Mouse (Mus musculus) gastrocnemius, postnatal 25 days (tissue): ENCODE measurements around the gene Gm7735. TPM values are rescaled to one million over a fixed set of nuclear protein-coding genes. Genes with fewer than 3 reads are reported as not detected.
"Not testable (repeated sequence)": the region's sequence is repeated elsewhere in the genome, so short reads cannot be mapped to it uniquely, and the experiment has no call there.

Source experiments
- DNase-seq: peaks from one replicate; pipeline ENCODE4 v3.0.0; 2022
- long read RNA-seq, 2 experiments: library from polyadenylated mRNA; stranded (forward); transcript quantifications; one replicate each; pipeline ENCODE4 v2.0.0; 2021
- total RNA-seq, 2 experiments: library from RNA; stranded (reverse); gene quantifications; 1 replicate in 1 of 2; 2 replicates in 1 of 2; pipeline ENCODE4 v1.2.3; 2021

The Gm7735 gene
- not detected for total RNA-seq
- long read RNA-seq, experiment 1: 0 reads
- long read RNA-seq, experiment 2: 0 reads

DNA sequence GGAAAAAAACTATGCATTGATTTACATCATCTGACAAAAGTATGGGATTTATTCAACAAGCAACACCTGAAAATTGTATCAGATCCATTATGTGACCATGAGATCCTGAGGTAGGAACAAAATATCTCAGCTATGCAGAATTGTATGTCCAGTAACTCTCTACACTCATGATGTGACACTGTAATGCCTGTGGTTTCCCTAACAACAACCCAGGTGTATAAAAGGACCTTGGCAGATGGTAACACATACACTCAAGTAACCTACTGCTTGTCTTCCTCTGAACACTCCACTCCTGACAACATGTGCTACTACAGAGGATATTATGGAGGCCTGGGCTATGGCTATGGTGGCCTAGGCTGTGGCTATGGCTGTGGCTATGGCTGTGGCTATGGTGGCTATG, at the start of gene Gm7735:
TSS of gene Gm7735 (plus strand) at position 301 of the 400 bp plus-strand sequence.
- DNase-seq: not testable (repeated sequence)

DNA sequence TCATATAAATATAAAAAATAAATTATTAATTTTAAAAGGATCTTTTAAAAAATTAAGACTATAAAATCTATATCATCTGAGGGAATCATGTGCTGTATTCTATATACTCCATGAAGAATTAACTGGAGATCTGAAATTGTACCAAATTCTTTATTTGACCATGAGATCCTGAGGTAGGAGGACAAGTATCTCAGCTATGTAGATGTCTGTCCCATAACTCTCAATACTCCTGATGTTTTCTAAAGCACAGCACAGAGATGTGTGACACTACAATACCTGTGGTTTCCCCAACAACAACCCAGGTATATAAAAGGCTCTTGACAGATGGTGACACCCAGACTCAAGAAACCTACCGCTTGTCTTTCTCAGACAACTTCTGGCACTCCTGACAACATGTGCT, 28.7 kb upstream of the Gm7735 start, which contains the start of gene Gm6358:
TSS of gene Gm6358 (plus strand) at position 301 of the 400 bp plus-strand sequence.
- DNase-seq: no peak

DNA sequence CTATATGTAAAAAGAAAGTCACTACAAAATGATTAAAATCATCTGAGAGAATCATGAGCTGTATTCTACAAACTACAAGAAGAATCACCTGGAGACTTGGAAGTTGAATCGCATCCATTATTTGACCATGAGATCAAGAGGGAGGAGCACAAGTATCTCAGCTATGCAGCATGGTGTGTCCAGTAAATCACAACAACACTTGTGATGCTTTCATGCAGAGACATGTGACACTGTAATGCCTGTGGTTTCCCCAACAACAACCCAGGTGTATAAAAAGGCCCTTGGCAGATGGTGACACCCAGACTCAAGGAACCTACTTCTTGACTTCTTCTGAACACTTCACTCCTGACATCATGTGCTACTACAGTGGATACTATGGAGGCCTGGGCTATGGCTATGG, 18.5 kb upstream of the Gm7735 start, which contains the start of gene Gm10061:
TSS of gene Gm10061 (plus strand) at position 301 of the 400 bp plus-strand sequence.
- no peak for DNase-seq

DNA sequence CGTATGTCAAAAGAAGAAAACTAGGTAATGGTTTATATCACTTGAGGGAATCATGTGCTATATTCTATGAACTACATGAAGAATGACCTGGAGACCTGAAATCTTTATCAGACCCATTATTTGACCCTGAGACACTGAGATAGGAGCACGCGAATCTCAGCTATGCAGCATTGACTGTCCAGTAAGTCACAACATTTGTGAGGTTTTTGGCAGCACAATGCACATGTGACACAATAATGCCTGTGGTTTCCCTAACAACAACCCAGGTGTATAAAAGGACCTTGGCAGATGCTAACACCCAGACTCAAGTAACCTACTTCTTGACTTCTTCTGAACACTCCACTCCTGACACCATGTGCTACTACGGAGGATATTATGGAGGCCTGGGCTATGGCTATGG, 11.6 kb upstream of the Gm7735 start, which contains the start of gene Gm9789:
TSS of gene Gm9789 (plus strand) at position 301 of the 400 bp plus-strand sequence.
- no peak for DNase-seq

DNA sequence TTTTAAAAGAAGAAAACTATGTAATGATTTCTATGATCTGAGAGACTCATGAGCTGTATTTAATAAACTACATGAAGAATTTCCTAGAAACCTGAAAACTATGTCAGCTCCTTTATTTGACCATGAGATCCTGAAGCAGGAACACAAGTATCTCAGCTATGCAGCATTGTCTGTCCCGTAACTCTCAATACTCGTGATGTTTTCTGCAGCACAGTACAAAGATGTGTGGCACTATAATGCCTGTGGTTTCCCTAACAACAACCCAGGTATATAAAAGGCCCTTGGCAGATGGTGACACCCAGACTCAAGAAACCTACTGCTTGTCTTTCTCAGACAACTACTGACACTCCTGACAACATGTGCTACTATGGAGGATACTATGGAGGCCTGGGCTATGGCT, 5.1 kb downstream of the Gm7735 start, which contains the start of gene 1110057P08Rik:
TSS of gene 1110057P08Rik (plus strand) at position 301 of the 400 bp plus-strand sequence.
- DNase-seq: no peak

DNA sequence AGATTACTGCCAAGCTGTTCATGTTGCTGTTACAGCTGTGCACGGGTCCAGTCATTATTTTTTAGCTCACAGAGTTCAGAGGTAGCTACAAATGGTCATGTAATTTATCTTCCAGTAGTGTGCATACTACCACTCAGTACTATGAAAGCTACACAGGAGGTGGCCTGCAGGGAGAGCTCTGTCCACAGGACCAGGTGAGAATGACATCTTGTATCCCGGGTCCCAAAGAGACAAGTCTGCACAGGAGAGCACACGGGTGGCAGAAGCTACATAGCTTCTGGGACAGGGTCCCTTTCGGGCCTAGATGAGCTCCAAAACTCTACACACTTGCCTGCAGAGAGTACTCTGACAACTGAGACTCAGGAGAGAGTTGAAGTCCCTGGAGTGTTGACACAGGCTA, 19.3 kb downstream of the Gm7735 start:
- DNase-seq: no peak

DNA sequence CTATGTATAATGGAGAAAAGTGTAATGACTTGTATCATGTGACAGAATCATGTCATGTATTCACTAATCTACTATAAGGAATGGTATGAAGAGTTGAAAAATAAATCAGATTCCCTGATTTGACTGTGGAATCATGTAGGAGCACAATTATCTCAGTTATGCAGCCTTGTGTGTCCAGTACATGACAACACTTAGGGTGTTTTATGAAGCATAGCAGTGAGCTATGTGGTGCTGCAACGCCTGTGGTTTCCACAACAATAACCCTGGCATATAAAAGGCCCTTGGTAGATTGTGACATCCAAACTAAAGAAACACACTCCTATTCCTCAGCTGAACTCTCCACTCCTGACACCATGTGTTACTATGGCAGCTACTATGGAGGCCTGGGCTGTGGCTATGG, 36.3 kb downstream of the Gm7735 start, which contains the start of gene Krtap20-2:
TSS of gene Krtap20-2 (plus strand) at position 301 of the 400 bp plus-strand sequence.
- DNase-seq: no peak

Other genes starting within 250 kb of the Gm7735 start
- gene Krtap19-9b, start 237.2 kb upstream of the Gm7735 start, total RNA-seq: not detected
- gene Krtap16-3, start 206.6 kb upstream of the Gm7735 start, total RNA-seq: not detected
- not detected for gene Krtap22-2, start 158.7 kb upstream of the Gm7735 start, total RNA-seq
- not detected for gene Gm10229, start 154.2 kb upstream of the Gm7735 start, total RNA-seq
- gene Krtap6-1, start 137.8 kb upstream of the Gm7735 start, total RNA-seq: not detected
- not detected for gene Gm10228, start 128.0 kb upstream of the Gm7735 start, total RNA-seq
- not detected for gene Krtap6-5, start 121.6 kb upstream of the Gm7735 start, total RNA-seq
- gene 1110025L11Rik, start 105.5 kb upstream of the Gm7735 start, total RNA-seq: not detected
- gene Krtap6-3, start 85.5 kb upstream of the Gm7735 start, total RNA-seq: not detected
- gene Gm6358, start 28.6 kb upstream of the Gm7735 start, total RNA-seq: not detected
- gene Gm10061, start 18.4 kb upstream of the Gm7735 start, total RNA-seq: not detected
- gene Gm9789, start 11.5 kb upstream of the Gm7735 start, total RNA-seq: not detected
- gene 1110057P08Rik, start 5.2 kb downstream of the Gm7735 start, total RNA-seq: not detected
- gene Krtap20-2, start 36.4 kb downstream of the Gm7735 start, total RNA-seq: not detected
- not detected for gene Krtap21-1, start 234.4 kb downstream of the Gm7735 start, total RNA-seq